Mouse (Mus musculus) frontal cortex, postnatal 36 days (tissue): ENCODE measurements at regions not wholly inside any gene's neighbourhood (a gene's known extent, or its start where the extent isn't known, plus 50 kb on each side); places are given as distances from the start of the nearest gene placed in this dataset.

Source experiments
- DNase-seq, 2 experiments: peaks; one replicate each; pipeline ENCODE4 v3.0.0; 2022; ENCODE audit warnings: low spot score in 2 of 2

DNA sequence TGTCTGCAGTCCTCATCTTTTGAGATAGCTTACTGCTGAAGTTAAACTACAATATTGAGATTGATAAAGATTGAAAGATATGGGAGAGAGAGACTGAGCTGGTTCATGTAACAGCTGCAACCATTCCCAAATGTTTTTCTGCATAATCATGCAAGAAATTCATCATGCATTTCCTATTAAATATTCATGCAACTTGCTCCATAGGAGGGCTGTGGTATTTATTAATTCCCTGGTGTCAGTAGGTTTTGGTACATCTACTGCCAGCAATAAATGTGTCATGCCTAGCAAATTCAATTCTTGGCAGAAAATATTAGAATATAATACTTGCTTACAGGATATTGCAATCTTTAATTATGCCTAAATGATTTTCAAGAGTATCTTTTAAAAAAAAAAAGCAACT, 125.5 kb upstream of the Rbms1 start:
- DNase-seq = no peak

GRCm38 (mm10) chr2:61084835-61085234, 121.8 kb upstream of the Rbms1 start:
- DNase-seq = no peak

- no peak for DNase-seq
Measured at GRCm38 (mm10) chr2:61083100-61083499, 120.1 kb upstream of the Rbms1 start.

DNA sequence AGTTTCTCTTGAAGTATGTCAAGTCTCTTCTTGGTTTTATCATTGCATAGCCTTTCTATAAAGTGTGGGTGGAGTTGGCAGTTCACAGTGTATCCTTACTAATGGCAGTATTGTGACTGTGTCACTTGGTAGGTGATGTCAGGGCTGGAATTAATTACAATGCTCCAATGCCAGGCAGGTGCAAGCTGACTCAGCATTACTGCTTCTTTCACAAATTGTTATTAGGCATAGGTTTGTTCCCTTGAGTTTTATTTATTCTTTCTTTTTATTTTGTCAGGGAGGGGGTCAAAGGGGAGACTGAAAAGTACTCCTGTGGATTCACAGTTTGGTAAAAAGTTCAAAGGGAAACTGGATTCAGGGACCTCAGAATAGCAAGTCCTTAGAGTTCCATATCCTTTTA, 119.6 kb upstream of the Rbms1 start:
- no peak for DNase-seq

DNA sequence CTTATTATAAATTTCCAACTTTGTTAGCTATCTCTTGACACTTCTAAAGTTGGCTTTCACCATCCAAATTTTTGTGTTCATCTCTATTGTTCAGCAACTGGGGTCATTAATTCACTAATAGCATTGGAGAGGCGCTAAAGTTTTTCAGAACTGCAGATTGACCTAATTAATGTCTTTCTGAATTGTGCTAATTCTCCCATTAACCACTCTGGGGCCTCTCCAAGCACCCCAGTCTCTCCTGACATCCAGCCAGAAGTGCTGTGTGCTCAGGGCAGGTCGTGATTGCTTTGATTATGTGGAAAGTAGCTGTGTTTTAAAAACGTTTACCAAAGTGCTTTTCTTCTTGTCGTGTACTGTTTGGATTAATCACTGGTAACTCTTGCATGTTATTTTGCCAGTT, 117.0 kb upstream of the Rbms1 start:
- no peak for DNase-seq

DNA sequence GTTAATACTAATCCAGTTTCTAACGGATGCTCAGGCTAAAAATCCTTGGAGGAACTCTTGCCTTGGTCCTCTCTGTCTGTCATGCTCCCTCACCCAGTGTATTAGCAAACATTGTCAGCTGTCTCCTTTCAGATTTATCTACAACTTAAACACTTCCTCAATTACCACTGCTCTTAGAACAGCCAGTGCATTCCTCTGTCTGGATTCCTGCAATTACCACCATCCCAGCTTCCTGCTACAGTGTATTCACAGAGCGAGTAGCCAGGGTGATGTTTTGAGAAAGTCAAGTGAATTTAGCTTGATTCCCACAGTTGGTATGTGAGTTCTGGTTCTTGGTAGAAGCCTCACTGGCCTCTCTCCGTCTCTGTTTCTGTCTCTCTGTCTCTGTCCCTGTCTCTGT, 108.0 kb upstream of the Rbms1 start:
- DNase-seq = no peak

GRCm38 (mm10) chr2:61067877-61068276, 104.9 kb upstream of the Rbms1 start:
- no peak for DNase-seq

DNA sequence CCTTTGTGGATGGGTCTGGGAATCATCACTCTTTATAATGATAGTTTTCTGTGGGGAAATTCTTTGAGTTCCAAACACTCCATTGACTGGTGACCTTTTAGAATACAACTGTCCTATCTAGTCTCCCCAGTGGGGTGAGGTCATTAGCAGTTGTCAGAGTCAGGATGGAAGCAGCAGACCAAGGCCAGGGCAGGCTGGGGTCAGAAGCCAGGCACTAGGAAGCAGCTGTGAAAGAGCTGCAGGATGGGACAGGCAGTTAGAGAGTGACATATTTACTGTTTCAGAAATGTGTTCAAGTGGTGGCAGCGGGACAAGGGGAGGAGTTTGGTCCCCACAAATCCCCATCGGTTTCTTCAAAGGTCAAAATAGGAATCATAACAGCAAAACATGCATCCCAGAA, 99.1 kb upstream of the Rbms1 start:
- no peak for DNase-seq

DNA sequence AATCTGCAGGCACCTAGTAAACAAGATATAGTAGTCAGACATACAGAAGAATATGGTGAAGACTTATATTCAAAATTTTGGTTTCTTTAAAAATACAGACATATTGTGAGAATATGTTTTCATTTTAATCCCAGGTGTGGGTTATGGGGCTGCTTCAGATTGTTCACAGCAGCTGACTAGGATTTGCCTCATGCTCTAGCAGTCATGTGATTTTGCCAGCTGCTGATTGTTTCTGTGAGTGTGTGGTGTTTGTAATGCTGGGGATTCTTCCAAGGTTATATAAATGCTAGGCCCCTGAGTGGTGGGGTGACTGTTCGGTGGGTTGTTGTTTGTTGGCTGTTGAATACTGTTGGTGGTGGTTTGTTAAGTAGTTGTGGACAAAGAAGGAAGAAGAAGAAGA, 97.9 kb upstream of the Rbms1 start:
- DNase-seq = no peak

DNA sequence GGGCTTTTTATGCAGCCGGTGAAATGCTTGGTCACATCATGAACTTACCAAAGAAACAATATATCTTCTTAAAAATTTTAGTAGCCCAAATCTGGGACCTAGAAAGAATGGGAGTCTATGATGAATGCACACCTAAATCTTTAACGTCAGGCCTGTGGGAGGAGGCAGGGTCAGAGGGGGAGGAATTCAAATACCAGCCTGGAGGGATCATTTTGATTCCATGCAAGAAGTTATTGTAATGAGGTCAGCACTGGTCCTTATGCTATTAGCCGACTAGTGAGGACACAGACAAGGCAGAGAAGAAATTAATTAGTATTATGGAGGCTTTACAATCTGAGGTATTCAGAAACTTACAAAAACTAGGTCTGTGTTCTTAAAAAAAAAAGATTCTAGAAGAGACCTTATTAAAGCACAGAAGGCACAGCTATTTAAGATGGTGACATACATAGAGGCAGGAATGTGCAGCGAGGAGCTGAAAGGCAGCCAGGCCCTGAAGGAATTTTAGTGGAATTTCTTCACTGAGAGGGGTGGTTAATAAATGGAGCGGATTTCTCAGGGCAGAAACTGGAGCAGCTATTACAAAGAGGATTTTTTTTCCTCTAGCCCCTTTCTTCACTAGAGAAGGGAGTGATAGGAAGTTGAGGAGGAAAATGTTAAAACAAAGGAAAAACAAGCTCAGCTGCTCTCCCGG, 95.7 kb upstream of the Rbms1 start:
- peak in 1 of 2 experiments; percentile 10 for DNase-seq

- DNase-seq = no peak
Measured at GRCm38 (mm10) chr2:61052296-61052695, 89.3 kb upstream of the Rbms1 start.

GRCm38 (mm10) chr2:61051808-61052207, 88.8 kb upstream of the Rbms1 start:
- DNase-seq = no peak

DNA sequence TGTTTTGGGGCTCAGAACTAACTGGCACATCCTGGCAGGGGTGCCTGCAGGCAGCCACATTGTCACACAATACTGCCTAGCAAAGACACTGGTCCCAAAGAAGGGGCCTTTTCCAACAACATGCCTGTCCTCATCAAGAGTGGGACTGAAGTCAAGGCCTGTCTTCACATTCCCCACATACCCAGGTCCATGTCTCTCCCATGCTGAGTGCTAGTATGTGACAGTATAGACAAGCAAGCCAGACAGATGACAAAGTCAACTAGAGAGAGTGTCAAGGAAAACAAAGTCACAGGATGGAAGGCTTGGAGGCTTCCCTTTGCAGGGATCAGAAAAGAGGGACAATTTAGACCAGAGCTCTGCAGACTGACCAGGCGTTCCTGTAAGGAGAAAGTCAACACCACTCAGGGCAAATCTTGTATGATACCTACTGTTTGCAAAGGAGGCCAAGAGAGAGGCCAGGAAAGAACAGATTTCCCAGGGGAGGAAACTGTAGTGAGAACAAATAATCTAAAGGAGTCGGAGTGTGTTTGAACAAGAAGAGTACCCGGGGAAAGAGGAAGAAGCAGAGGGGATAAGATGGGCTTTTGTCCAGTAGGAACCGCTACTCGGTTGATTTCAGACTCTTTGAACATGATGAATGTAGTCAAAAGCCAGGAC, 83.2 kb upstream of the Rbms1 start:
- DNase-seq = no peak

DNA sequence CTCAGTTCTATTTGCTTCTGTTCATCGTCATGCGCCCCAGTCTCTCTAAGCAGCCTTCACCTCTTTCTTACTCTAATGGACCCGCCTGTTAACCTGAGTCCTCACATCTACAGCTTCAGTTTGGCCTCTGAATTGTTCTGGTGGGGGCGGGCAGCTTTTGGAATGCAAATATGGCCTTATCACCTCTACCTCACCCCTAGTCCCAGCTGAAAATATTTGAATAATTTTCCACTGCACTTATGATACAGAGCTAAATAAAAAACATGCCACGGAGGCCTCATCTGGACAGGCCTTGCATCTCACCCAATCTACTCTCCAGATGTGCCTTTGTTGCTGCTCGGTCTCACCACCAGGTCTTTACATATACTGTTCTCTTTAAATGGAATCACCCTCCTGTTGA, 82.5 kb upstream of the Rbms1 start:
- no peak for DNase-seq

GRCm38 (mm10) chr2:61032920-61033319, 69.9 kb upstream of the Rbms1 start:
- DNase-seq = no peak

- no peak for DNase-seq
Measured at GRCm38 (mm10) chr2:61029706-61030105, 66.7 kb upstream of the Rbms1 start.

DNA sequence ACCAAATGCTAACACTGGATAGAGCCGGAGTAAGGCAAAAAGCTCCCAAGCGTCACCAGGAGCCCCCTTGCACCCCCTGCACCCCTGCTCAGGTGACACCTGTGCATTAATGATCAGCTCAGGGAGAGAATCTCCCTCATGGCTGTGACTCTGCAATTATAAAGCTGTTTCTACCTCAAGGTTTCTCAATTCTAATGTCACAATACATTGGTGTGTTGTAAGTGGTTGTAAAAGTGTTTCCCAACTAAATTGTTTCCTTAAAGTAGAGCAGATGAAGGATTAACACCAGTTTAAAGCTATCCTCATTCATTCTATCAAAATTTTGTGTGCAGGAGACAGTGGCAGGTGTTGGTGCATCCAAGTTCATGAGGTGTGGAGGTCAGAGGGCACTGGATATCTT, 65.6 kb upstream of the Rbms1 start:
- no peak for DNase-seq

DNA sequence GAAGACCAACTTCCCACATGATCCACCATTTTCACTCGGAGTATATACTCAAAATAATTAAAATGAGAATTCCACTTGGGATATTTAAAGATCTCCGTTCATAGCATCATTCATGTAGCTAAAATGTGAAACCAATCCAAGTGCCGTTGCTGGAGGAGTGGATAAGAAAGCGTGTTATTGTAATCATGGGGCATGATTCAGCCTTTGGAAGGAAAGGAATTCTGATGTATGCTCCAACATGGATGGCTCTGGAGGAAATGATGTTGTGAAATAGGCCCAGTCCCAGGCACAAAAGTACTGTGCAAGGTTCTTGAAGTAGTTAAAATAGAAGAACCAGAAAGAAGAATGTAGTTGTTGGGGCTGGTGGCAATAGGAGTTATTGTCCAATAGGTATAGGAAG, 64.7 kb upstream of the Rbms1 start:
- no peak for DNase-seq

GRCm38 (mm10) chr2:61022411-61022810, 59.4 kb upstream of the Rbms1 start:
- no peak for DNase-seq

DNA sequence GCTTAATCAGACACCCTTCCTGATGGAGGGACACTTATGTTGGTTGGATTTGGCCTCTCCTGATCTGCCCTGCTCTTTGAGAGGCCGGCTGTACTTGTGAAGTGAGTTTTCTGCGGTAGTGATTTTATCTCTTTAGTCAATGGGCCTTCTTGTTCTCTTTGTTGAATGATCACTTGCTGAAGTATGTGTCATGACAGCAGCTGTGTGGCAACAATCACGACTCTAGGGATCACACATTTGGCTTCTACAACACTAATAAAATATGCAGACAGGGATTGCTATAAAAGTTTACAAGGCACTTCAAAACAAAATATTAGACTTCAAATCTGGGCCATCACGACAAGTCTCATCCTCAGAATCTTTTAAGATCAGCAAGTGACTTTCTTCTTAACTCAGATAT, 57.8 kb upstream of the Rbms1 start:
- DNase-seq = no peak

DNA sequence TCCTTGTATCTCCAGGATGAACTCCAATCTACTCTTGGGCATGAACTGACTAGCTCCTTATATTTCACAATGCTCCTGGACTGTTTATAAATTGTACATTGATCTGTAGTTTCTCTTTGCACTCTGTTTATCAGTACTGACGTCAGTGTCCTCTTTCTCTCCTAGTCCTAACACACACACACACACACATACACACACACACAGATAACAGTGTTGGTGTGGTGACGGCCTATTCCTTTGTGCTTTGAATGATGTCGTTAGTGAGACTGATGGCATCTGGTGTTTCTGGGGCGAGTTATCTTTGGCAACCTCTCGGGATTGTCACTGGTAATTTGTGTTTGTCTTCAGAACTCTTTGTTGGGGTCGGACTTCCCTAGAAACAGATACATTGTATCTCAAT, 50.0 kb upstream of the Rbms1 start:
- DNase-seq = no peak
